Mouse (Mus musculus): ENCODE measurements around the gene 1110032A03Rik.

1110032A03Rik gene

DNA sequence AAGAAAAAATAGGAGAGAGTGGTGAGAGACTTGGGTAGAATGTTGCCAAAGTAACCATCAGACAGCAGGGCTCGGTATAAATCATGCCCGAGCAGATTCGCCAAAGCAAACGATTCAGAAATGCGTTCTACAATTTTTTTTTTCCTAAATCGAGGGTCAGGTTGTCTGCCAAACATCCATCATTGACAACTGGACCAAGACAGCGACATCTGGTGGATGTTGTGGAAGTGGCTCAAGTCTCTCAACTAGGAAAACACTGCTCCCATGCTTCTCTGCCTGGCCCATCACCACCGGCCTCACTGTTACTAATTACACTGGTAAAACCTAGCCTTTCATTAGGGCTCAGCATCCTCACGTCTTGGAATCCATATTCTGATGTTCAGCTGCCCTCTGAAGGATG, 40.3 kb downstream of the 1110032A03Rik start:
- DNase-seq (ENCODE audit: low spot score in 2 of 2), result peak; percentile 59 to 75

DNA sequence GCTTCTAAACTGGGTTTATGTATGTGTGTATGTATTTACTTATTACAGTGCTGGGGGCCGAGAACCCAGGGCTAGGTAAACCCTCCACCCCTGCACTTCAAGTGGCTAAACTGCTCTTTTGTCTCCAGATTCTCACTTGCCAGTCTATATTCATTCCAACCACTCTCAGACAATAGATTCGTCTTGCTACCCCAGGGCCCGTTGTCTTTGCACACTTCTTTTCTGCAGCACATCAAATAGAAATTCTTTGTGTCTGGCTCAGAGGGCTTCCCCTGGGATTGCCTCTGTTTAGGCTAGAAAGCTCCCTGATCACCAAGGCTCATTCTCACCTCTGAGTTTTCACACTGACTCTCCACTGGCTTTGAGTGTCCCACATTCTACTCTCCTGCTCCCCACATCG, 42.8 kb downstream of the 1110032A03Rik start:
- no peak for DNase-seq (ENCODE audit: low spot score in 2 of 2)

DNA sequence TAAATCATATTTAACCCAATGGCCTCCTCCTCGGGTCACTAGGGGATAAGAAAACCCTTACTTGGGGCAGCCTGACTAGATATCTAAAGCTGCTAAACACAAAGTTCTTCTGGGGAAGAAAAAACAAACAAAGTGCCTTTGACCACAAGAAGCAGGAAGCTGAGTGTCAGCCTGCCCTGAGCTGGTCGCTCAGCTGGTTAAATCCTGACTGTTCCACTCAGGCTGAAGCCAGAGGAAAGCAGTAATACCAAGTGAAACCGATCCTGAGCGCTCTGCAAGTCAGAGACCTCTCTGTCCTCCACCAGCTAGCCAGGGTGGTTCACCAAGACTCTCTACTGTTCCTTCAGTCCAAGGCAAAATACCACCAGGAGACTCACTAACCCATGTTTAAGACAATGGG, 45.7 kb downstream of the 1110032A03Rik start:
- no peak for DNase-seq (ENCODE audit: low spot score in 2 of 2)

DNA sequence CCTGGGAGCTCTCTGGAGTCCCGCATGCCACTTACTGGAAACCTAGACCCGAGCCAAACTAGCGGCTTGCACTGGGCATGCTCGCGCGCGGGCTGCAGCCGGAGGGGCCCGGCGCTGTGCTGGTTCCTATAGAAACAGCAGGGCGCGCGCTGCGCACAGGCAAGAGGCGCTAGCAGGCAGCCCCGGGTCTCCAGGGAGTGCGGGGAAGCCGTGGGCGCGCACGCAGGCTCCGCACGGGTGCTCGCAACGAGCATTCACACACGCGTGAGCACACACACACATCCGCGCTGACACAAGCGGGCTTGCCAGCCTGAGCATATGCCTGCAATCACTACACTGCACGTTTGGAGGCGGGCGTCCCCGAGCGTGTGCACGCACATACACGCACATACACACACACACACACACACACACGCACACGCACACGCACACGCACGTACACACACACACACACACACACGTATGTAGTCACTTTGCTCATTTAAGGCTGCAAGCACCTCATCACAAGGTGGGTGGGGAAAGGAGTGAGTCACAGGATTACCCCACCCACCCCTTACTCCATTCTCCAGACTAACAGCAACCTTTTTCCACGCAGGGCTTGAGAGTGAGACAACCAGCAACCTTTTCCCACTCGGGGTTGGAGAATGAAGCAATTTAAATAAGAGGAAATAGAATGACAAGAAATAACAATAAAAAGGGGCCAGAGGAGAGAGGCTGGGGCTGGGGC, 47.2 kb downstream of the 1110032A03Rik start:
- peak; percentile 87 to 89 for DNase-seq (ENCODE audit: low spot score in 2 of 2)

DNA sequence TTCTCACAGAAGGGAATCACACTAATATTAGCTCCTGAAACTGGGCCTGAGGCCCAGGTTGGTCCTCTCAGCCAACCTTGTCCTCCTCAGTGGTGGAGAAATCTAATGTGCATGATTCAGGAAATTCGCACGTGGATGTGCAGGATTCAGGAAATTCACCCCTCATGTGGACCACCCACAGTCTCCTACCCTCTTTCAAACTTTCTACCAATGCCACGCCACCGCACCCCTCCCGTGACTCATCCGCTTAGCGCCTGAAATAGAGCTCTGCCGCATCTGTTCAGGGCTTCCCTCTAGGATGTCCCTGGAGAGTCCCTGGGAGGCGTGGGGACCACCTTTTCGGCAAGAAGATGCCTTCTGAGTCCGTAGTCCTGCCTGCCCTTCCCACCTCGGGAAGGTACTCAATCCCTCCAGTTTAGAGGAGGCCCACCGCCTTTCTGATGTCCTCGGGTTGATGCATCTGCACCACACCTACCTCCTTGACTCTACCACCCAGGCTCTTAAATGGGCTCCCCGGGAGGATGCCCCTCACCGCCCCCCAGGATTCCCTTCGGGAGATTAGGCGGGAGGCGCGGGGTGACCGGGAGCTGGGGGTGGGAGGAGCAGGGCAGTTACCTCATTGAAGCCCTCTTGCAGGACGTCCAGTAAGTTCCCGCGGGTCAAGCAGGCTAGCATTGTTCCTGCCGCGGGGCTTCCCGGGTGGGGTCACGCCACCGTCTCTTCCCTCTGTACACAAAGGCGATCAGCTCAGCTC, 48.0 kb downstream of the 1110032A03Rik start:
- peak; percentile 78 to 79 for DNase-seq (ENCODE audit: low spot score in 2 of 2)

DNA sequence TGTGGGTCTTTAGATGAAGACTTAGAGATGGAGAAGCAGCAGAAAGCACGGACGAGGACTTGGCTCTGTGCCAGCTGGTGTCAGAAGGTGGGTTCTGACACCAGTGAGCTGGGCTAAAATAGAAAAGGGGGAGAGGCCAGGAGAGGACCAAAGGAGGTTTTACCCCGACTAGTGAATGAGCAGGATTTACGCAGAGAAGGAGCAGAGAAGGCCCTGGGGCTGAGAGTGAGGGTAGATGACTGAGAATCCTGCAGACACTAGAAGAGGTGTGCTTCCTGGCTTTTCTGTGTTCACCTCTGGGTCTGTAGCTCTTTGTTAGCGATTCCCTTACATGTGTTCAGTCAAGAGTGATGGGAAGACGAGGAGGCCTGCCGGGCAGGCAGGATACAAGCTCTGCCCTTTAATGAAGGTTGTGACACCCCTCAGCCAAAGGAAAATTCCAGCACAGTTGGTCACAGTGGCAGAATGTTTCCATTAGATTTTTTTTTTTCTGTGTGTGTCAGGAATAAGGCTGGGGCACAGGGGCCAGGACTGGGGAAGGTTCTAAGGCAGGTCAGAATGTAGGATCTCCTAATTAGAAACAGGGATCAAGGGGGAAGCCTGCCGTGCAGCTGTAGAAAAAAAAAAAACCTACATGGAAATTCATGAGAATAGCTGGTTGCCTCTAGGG, 49.3 kb downstream of the 1110032A03Rik start:
- no peak for DNase-seq (ENCODE audit: low spot score in 2 of 2)

DNA sequence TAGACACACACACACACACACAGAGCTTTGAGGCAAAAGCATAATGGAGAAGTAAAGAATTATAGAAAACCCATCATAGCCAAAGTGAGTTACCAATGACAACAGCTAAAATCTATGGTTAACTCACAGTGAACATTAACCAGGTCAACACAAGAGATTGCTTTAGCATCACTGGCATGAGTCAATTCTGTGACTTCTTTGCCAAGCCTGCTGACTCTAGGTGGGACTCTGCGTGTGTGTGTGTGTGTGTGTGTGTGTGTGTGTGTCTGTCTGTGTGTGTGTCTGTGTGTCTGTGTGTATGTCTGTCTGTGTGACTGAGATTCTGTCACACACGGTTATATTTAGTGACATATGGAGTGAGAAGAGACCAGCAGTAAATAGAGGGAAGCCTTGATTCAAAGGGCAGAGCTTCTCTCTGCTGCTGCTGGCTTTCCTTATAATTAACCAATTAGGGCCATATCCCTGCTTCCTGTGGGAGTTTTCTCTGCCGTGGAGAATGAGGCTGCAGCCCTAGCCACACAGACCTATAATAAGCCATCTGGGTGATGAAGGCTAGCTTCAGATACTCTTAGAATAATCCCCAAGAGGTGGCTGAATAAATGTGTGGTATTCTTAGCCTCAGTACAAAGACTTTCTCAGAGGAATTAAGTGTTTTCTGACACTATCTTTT, 50.5 kb downstream of the 1110032A03Rik start:
- DNase-seq (ENCODE audit: low spot score in 2 of 2), result no peak

DNA sequence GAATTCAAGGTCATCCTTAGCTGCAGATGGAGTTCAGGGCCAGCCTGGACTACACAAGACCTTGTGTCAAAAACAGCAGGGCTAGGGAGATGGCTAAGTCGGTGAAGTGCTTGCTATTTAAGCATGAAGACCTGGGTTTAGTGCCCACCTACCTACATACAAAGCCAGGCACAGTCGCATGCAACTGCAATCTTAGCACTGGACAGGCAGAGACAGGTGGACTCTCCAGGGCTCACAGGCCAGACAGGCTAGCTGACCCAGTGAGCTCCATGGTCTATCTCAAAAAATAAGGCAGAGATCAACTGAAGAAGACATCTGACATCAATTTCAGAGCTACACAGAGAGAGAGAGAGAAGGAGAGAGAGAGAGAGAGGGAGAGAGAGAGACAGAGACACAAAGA, 51.2 kb downstream of the 1110032A03Rik start:
- DNase-seq (ENCODE audit: low spot score in 2 of 2), result no peak

DNA sequence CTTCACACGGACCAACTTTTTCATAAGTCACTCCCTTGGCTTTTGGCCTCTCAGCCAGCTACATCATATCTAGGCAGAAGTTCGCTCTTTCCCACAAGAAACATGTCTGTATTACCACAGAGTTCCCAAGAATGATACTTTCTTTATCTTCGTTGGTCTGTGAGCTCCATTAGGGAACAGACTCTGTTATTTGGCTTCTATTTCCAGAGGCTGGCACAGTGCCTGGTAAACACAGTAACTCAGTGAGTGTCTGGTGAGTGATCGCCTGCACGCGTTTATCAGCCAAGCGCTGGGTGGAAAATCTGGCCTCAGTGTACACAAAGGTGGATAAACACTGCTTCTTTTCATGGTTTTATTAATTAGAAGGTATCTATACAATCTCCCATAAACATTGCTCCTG, 51.9 kb downstream of the 1110032A03Rik start:
- DNase-seq (ENCODE audit: low spot score in 2 of 2), result peak; percentile 67 to 74

DNA sequence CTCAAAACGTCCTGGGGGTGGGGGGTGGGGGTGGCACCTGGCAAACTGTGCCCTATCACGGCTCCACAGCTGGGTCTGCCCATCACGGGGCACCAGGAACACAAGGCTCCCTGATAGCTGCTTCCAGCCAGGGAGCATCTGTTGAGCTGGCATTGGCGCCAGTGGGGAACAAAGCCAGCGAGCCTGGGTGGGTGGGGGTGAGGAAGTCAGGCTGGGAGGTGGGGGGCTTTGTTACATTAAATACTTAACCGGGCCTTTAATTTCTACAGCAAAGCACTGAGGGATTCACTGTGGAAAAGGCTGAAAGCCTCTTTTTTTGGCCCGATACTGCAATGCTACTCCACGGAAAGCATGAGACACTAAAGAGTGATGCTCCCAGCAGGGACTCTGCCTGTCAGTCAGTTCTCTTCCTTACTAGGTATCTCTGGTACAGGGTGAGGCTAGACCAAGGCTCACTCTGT, 52.8 kb downstream of the 1110032A03Rik start:
- no peak for DNase-seq (ENCODE audit: low spot score in 2 of 2)

DNA sequence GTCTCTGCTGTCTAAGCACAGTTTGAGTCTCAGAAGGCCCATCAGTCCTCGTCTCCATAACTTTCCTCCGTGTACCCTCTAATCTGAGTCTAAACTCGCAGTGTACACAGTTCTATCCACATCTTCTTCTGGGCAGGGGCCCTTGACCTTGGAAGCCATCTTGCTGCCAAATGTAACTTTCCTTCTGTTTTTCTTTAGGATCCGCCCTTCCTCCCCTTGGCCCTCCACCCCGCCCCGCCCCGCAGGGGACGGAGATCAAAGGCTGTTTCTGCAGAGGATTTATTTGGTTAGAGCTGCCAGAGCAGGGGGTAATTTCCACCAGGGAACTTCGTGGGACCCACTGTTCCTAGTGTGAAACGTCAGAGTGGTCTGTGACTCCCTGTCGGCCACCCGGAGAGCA, 54.3 kb downstream of the 1110032A03Rik start:
- DNase-seq (ENCODE audit: low spot score in 2 of 2), result no peak

DNA sequence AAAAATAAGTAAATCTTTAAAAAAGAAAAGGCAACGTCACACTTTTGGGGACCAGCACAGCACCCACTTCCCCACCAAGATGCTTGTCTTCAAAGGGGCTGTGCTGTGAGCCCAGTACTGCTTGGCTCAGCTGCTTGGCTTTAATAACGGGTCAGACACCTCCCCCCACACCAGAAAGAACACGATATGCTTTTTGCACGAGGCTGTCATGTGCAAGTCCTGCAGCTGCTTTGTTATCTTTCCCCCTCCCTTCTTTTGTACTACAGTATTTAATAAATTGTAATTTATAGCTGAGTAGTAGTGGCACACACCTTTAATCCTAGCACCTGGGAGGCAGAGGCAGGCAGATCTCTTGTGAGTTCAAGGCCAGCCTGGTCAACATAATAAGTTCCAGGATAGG, 56.4 kb downstream of the 1110032A03Rik start:
- DNase-seq (ENCODE audit: low spot score in 2 of 2), result no peak

DNA sequence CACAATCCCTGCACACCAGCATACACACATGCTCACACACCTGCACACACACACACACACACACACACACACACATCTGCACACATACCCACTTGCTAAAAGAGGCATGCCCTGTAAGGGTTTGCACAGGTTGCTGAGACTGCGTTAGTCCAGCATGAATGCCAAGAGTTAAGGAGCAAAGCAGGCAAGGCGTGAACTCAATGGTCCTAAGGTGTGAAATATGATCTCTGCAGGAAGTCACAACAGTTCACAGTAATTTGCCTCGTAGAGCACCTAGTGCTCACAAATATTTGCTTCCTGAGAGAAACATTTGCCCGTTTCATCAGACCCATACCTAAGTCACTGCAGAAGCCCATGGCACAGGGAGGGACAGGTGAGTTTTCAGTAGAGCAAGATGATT, 61.1 kb downstream of the 1110032A03Rik start:
- DNase-seq (ENCODE audit: low spot score in 2 of 2), result no peak
